Mouse (Mus musculus): ENCODE measurements around the gene Gse1.
"Not testable (repeated sequence)": the region's sequence is repeated elsewhere in the genome, so short reads cannot be mapped to it uniquely, and the experiment has no call there.

The Gse1 gene

DNA sequence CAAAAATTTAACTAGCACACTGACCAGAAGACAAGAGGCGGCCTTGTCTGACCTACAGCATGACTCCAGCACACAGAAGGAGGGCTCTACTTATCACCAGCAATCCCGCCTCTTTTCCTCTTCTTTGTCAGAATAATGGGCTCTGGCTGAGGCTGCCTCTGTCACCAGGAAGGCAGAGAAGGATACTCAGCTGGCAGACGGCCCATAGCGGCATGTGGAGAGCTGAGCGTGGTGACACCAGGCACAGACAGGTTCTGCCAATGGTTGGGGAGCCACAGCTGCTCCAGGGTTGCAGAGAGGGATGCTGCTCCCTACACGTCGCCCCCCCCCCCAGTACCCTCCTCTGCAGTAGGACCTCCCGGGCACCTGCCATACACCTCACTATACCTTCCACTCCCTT is 133.0 kb downstream of the Gse1 start:
- no peak for DNase-seq

DNA sequence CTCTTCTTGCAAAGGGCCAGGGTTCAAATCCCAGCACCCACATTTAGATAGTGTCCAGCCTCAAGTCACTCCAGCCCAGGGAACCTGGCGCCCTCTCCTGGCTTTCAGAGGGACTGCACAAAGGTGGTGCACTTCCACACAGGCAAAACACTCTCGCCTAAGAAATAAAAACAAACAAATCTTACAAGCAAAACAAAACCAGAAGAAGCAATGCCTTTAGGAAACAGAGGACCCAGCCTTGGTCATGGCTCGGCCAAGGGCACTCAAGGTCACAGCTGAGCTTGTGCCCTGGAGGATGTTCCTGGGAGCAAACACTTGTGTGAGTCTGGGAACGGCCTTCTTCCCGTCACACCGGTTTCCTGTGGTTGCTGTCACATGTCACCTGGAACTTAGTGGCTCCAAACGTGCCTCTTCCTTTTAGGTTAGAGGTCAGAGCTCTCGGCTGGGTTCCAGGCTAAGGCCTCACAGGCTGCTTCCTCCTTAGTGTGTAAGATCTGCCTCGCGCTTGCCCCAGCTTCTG is 135.4 kb downstream of the Gse1 start:
- no peak for DNase-seq

DNA sequence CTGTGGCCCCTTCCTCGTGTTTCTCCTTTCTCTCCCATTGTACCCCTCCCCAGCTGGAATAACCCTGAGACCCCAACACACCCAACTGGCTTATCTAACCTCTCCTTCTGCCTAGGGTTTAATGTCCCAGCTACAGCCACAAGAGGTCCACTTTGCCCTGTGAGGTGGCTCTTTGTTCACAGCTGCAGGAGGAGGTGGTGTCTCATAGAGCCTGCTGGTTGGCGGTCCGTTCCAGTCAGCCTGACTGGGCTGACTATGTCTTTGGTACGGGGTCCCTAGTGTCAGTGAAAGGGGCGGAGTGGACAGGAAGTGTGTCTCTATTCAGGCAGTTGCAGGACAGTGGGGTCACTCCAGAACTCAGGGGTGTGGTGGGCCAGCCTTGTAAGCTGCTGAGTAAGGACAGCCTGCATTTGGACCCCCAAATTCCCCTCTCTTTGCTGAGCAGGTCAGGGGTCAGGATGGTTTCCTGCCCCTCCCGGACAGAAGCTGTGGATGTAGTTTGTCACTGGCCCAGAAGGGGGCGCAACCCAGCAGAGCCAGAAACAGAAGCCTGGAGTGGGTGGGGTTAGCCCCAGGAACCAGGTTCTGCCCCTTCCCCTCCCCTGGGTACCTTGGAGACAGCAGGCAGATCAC is 136.0 kb downstream of the Gse1 start:
- no peak for DNase-seq

DNA sequence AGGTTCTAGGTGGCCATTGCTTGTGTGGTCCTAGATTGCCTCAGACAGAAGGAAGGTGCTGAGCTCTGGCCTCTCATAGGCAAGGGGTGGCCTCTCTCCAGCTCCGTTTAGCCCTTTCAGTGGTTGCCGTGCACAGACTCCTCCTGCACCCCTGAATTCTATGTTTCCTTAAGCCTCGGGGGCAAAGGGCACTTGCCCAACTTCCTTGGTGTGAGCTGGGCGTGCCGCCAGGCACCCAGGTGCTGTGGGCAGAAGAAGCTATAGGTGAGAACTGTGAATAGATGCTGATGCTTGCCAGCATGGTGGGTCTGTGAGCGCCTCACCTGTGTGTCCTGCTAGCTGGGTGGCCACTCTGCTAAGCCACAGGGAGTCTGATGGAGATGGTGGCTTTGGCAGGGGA is 138.6 kb downstream of the Gse1 start:
- DNase-seq, result no peak

DNA sequence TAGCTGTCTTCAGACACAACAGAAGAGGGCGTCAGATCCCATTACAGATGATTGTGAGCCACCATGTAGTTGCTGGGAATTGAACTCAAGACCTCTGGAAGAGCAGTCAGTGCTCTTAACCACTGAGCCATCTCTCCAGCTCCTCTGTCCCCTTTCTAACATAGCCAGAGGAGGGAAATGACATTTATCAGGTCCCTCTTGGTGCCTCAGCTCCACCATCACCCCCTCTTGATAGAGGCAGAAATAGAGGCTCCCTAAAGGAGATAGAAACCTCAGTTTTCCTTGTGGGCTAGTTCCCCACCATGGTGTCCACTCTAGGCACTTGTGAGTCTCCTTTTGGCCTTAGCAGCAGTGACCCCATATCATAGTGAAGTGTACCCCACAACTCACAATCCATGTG is 139.9 kb downstream of the Gse1 start:
- not testable (repeated sequence) for DNase-seq

DNA sequence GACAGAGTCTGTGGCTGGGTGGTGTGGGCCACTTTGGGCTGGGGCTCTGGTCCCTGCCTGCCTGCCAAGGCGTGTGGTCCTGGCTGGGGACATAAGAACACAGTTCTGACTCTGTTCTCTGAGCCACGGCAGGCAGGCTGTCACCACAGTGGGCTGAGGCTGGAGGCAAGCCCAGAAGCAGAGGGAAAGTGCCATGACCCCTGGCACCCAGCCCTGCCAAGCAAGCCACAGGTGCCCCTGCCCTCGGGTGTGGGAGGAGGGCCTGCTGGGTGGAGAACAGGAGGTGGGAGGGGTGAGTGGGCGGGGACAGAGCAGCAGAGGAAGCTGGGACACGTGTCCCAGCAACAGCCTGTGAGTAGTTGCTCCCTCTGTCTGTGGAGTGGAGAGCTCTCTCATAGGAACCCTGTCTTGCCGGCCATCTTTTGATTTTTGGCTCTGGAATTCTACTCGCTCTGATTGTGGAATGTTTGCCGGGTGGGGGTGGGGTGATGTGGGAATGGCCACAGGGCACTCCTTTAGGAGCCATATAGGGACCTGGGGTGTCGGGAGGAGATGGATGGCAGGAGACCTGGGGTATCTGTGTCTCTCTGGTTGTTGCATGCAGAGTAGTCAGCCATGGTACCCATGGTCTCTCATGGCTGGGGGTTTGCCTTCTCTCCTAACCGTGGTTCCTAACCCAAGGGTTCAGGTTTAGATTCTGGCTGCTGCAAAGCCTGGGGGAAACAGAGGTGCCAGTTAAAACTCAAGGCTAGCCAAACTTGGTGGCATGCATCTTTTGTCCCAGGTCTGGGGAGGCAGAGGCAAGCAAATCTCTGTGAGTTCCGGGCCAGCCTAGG is 140.8 kb downstream of the Gse1 start:
- peak; percentile 74 for DNase-seq

DNA sequence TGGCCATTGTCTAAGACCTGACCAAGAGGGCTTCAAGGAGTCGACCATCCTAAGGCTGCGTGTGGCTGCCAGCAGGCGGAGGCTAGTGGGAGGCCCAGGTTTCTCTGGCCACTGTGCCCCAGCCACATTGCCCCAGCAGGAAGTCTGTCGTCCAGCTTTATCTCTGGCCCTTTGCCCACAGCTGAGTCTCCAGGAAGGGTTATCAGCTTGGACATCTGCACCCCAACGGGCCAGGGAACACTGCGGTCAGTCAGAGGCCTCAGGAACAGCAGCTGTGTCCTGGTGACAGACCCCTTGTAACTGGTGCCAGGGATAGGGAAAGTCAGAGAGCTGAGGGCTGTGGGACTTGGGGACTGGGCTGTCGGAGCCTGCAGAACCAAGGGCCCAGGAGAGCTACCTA is 141.7 kb downstream of the Gse1 start:
- no peak for DNase-seq

DNA sequence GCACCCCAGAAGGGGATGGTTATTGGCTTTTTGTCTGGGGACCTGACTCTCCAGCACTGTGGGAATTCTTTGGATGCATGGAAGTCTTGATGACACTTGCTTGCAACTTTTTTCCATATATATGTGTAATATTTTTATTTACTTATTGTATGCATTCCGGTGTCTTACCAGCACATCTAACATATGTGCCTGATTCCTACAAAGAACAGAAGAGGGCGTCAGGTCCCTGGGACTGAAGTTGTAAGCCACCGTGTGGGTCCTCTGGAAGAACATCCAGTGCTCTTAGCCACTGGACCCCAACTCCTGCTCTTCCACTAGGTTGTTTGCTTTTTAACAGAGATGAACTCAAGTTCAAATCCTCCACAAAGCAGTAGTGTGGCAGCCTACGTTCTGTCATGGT is 142.2 kb downstream of the Gse1 start:
- no peak for DNase-seq

DNA sequence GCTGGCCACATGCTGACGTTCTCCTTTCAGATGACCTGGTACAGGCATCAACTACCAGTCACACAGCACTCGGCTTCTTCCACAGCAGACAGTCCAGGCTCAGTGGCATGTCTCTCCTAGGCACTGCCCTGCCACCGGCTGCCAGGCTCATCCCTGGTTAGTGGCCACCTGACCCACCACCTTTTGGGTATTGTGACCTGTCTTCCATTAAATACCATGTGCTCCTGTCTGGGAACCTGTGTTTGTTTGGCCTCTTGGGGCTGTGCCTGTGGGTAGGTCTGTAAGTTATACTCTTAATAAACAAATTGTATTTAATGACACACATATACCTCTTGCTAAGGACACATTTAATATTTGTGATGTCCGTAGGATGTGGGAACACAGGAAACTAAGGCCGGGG is 142.9 kb downstream of the Gse1 start:
- no peak for DNase-seq

DNA sequence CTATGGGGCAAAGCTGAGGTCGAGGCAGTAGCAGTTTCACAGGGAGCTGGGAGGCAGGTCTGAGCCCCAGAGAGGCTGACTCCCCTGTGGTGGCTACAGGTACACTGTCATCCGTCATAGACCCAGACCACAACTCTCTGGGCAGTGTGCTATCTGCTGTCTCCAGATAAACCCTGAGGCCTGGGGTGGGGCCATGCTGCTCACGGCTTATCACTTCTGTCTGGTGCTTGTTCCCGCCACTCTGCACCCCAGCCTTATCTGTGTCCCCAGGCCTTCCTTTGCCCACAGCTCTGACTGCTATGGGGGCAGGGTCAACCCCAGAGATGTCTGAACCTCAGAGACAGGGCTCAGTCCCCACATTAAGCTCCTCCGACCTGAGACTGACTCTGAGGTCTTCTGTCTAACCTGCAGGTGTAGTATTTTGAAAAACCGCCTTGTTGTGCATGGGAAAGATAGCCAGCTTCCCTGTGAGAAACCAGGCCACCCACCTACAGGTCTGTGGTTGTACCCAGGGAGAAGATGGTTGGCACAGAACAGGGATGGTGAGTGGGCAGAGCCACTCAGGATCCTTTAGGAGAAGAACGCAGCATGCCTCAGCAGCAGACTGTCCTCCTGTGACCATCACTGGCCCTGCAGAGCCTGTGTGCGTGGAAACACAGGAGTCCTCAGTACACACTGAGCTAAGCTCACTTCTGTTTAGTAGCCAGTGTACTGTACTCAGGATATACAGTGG is 143.6 kb downstream of the Gse1 start:
- DNase-seq, result no peak

DNA sequence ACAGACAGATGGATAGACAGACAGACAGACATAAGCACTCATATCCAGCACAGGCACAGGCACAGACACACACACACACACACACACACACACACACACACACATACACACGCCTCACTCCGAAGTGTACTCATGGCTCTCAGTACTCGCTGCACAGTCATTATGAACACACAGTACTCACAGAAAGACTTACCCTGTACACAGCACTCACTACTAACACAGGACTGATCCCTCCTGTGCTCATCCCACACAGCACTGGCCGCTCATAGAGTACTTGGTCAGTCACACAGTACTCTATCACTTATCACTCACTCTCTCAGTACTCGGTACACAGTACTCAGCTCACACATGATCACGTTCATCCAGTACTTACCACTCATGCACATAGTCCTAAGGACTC is 144.4 kb downstream of the Gse1 start:
- no peak for DNase-seq

DNA sequence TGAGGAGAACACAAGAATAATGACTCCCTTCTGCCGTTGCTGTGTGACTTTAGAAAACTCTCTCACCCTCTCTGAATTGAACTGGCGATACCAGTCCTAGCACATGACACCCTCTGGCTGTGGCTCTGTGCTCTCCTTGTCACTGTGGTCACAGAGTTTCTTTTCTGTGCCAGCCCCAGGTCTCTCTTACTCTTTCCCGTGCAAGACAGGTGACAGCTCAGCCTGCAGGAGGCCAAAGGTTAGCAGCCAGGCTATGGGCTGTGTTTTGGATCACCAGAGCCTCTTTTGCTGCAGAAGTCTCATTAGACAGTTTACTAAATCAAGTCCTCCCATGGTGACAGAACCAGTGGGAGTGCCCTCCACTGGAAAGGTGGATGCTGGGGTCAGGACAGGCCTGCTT is 145.4 kb downstream of the Gse1 start:
- no peak for DNase-seq

DNA sequence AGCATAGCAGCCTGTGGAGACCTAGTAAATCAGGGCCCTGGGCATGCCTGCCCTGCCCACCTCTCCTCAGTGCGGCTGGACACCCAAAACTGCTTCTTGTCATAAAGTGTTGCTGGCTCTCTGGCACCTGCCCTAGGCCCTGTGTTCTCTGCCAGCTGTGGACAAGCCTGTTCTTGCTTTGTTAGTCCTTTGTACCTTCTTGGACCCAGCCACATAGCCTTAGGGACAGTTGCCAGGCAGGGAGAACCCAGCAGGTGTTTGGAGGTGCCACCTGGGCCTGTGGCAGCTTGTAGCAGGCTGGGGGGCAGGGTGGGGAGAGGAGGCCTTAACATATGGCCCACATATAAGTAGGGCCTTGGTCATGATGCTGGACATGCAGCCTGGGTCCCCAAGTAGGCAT is 145.8 kb downstream of the Gse1 start:
- no peak for DNase-seq

DNA sequence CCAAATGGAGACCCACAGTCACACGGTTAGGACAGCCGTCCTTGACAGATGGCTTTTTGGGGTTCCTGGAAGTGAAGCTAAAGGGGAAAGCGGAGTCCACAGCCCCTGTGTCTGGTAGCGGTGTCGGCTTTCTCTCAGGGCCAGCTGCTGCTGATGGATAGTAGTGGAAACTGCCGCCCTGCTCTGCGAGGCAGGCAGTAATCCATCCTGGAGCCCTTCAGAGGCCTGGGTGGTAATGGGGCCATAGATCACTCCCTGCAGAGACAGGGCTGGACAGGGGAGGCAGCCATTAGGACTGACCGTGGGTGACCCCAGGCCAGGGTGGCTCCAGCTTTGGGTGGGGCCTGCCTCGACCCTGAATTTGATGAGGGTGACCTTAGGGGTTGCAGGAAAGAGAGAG is 146.3 kb downstream of the Gse1 start:
- DNase-seq, result peak; percentile 80

DNA sequence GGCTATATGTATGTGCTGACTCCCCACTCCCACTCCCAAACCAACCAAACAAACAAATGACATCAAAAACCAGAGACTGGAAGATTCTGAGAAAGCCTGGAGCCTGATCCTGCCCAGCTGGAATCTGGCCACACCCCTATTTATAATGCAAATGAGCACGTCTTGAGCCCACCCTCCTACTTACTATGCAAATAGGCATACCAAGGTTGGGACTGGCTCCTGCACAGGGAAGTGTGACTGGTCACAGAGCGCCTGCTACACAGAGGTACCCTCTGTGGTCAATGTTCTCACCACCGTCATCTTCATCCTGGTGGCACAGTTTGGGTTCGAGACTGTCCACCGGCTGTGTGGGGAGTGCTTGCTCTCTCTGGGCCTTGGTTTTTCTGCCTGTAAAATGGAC is 146.9 kb downstream of the Gse1 start:
- peak; percentile 74 for DNase-seq

DNA sequence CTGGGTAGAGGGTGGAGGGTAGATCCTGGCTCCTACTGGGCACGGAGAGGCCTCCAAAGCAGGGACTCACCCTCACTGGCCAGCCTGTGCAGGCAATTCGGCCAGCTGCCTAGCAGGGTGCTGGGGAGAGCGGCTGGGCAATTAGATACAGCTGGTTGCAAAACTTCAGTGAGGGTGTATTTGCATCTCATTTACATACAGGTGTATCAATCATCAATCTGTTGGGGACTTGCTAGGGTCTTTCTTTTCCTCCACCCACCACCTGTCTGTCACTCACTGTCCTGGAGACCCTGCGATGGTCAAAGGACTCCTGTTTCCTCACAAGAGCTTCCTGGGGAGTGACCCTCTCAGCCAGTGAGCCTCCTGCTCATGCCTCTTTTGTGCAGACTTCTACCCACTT is 148.0 kb downstream of the Gse1 start:
- no peak for DNase-seq

DNA sequence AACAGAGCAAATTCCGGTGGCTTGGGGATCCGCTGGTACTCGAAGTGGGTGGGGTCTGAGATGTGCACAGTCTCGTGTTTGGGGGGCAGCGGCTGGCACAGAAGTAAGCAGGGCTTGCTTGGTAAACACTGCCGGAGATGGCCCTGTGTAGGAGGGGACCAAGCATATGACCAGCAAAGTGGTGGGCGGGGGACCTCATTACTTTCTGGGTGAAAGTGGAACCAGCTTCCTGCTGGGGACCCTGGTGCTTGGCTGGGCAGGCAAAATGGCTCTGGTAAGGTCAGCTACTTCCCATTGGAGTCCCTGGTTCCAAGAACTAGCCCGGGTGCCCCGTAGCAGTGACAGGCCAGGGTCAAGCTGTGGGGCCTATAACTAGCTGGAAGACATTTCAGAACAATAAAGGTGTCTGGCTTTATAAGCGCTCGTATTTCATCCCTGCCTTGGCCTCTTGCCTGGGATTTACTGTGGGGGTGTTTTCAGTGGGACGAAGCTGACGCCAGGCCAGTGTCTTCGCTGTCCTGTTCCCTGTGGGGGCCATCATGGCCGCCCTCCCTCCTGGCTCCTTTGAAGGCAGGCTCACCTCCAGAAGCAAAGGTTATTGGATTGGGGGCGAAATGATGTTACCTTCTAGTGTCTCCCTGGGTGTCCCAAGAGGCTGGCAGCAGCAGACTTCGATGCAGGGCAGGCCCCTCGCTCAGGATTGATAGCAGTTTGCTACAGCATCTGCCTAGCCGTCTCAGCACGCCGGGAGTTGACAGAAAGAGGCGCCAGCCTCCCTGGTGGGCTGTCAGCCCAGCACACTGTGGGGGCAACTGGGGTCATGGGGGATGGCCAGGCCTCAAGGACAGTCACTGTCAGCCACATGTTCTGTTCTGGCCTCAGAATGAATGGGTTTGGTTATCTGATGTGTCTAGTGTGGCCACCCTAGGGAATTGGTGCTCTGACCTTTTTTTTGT is 148.9 kb downstream of the Gse1 start:
- DNase-seq, result peak; percentile 56

DNA sequence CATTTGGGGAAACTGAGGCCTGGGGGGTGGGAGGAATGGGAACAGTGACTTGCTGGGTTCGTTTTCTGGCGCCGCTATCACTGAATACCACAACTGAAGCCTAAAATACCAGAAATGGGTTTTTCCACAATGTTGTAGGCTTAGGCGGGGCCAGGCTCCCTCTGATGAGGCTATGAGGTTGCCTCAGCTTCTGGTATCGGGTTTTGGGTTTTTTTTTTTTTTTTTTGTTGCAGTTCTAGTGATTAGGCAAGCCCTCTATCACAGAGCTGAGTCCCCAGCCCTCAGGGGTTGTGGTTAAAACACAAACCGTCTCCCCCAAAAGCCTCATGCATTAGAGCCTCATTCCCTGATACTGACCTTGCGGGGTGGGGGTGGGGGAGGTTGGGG is 149.5 kb downstream of the Gse1 start:
- DNase-seq, result no peak

DNA sequence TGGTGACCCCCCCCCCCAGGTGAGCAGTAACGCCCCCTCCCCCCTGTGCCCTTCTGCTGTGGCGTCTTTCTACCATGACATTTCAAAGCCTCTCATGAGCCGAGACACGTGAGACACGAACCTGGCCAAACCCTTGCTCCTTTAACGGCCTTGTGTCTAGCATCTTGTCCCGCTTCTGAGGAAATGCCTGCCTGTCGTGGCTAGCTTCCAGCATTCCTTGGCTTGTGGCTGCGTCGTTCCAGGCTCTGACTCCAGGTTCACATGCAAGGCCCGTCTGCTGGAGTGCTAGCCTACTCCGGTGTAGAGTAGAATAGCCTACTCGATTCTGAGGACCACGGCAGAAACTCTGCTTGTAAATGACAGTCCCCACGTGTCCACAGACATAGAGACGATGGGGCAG is 150.1 kb downstream of the Gse1 start:
- peak; percentile 48 for DNase-seq

DNA sequence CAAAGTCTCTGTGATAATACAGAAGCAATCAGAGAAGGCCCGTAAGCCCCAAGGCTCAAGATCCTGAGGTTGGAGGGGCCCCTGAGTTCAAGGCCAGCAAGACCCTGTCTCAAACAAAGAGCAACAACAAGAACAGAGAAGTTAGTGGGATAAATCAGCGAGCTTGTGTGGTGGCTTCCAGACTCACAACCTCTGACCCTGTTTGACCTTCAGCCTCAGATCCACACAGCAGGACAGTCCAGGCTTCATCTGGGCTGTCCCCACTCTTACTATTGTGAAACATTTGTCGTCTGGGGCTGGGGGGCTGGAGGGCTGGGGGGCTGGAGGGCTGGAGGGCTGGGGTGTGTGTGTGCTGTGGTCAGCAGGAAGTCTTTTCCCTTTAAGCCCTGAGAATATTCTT is 150.8 kb downstream of the Gse1 start:
- DNase-seq, result no peak

DNA sequence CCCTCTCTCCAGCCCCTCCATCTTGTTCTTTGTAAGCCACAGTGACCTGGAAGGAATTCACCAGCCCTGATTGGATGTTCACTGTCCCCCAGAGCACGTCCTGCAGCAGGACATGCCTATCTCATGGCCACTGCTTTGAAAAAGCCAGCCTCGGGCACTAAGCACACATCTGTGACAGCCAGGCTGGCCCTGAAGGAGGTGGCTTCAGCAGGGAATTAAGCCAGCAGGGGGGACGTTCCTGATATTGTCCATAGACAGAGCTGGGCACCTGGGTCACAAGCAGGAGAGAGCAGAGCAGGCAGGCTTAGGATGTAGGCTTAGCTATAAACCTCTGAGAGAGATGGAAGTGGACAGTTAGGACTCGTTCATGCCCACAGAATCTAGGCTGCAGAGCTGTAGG is 153.6 kb downstream of the Gse1 start:
- no peak for DNase-seq

DNA sequence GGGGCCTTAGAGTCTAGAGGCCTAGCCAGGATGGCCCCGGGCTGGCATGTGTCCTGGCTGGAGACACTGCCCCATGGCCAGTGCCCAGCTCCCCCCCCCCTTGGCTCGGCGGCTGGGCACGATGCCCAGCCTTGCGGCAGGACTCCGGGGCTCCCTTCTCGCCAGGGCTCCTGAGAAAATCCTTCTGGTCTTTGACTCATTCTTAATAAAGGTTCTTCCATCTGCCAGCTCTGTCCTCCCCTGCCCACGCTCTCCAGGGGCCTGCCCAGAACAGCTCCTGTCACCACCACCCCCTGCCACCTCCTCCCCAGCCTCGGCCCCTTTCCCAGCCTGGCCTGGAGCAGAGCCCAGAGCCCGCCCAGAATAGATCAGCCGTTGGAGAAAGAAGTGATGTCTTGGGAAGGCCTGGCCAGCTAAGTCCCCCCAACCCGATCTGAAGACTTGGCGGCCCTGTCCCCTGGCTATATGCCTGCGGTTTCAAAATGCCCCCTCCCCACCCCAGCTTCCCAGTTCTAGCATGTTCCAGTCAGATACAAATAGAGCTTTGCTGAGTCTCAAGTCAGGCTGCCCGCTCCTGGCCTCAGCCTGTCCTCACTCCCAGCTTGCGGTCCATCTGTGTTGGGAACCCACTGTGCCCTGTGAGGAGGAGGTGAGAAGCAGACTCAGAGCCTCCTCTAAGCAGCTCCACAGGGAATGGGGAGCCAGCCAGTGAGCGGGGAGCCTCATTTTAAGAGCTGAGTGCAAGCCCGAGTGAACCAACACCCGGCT is 154.4 kb downstream of the Gse1 start:
- no peak for DNase-seq

Data from embryo, embryonic 11 days (tissue).